Mouse (Mus musculus): ENCODE measurements around the gene Cfap61. TPM values are rescaled to one million over a fixed set of nuclear protein-coding genes. Genes with fewer than 3 reads are reported as not detected.

Cfap61 gene
- total RNA-seq, 2 experiments from 2014 or later, result 2.5 to 4.7 TPM

DNA sequence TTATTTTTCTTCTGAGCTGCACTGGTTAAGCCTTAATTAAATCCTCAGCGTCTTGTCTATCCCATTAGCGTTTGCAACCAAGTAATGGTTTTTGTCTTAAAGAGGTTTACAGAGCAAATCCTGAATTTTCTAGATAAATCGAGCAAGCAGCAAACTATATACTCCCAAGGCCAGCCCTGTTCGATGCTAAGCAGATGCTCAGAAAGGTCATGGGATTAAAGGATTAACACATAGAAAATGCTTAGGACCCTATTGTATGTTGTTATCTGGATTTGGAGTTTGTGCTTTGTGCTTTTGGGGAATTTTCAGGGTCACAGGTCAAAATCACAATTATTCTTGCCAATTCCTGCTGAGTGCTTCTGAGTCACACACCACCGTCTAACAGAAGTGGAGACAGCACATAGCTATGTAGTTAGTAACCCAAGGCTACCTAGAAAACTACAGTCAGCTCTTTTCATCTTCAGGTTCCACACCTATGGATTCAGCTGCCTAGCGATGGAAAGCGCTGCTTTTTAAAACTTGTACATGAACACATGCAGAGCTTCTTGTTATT is 13.9 kb downstream of the Cfap61 start:
- no peak for DNase-seq (ENCODE audit: low spot score in 2 of 2)

DNA sequence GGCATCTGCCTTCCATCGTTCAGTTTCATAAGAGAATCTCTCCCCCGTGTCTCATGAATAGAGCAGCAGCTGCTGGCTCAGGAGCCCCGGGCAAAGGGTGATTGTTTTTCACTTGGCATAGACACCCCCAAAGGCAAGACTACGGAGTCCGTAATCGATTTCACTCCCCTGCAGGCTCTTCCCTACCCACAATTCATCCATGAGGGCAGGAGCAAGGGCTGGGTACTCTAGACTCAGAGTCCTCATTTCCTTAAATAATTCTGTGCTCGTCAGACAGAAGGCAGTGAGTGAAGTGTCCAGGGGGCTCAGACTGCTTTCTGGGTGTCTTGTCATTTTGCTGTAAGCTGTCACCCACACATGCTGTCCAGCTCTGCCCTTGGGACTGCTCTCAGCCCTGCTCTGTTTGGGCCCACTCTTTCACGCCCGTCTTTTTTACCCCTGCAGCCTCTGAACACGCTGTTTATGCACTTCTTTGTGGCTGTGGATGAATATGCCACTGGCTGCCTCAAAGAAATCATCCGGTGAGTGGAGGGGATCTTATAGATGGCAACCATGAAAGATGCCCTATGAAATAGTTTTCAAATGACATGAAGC is 15.0 kb downstream of the Cfap61 start:
- DNase-seq (ENCODE audit: low spot score in 2 of 2), result no peak

DNA sequence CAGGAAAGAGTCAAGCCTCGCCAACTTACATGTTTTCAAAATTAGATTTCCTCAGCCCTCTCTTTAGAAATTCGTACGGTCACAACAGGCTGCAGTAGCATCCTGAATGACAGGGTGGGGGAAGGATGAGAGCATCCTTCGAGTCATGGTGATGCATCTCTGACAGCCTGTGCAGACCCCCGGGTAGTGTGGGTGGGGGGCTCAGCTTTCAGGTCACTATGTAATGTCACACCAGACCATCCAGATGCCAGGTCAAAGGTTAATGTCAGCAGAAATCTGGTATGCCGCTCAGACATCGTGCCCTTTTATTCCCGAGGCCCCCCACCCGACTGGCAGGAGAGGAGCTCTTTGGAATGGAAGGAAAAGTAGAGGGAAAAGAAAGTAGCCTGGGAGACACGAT is 15.7 kb downstream of the Cfap61 start:
- DNase-seq (ENCODE audit: low spot score in 2 of 2), result no peak

DNA sequence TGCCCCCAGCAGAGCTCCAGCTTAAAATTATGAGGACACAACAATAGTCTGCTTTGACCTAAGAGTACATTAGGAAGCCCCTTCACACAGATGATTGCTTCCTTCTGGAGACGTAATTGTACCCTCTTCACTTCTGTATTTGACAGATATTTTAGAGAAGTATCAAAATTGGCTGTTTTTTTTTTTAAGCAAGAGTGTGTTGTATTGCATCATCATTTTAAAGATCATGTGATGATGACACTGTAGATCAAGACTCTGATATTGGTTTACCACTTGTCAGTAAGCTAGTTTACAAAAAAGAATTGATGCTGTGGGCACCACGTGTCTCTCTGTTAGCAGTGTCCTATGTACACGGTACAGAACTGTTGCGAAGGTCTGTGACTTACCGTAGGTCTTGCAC is 18.1 kb downstream of the Cfap61 start:
- DNase-seq (ENCODE audit: low spot score in 2 of 2), result no peak

DNA sequence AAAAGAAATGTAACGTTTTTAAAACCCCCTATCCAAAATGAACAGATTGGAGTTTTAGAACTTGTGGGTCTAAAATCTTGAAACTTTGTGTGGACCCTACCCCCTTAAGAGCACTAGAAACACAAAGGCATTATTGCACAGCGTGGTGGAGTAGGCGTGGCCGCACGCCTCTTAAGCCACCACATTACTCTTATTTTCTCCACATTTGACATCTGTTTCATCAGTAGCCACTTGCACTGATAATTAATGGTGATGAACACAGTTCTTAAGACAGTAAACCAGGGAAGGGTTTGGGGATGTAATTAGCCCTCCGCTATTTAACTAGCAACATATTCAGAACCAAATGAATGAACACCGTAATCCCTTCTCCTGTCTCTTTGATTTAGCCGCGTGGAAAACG is 21.3 kb downstream of the Cfap61 start:
- DNase-seq (ENCODE audit: low spot score in 2 of 2), result no peak

DNA sequence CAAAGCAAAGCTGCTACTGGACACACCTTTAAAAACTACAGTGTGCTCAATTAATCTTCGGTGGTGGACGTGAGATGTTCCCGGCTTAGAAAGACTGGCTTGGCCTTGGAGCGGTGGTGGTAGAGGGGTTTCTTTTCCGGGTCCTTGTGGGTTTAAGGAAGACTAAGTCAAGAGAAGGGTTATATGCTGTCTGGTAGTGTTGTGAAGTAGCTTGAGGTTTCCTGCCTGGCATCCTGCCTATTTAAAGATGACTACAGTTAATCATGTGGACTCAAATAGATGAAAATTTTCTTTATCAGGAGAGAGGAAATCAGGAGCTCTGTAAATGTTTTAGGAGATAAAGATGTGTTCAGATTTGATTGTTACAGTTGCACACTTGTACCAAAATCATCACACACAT is 21.7 kb downstream of the Cfap61 start:
- no peak for DNase-seq (ENCODE audit: low spot score in 2 of 2)

DNA sequence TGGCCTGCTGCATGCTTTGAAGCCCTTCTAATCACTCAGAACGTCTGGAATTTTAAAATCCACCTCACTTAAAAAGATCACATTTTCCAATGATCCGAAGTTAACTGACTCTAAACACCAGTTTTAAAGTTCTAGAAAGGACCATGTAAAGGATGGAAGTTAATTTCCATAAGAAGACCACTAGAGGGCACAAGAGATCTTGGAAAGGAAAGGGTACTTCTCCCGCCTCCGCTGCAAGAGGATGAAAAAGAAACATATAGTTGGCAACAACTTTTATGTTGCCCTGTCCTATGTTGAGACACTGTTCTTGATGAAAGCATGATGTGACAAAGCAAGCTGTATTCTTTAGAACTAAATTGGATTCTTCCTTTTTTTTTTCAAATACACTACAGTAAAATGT is 22.9 kb downstream of the Cfap61 start:
- peak in 1 of 2 experiments; percentile 53 for DNase-seq (ENCODE audit: low spot score in 2 of 2)

DNA sequence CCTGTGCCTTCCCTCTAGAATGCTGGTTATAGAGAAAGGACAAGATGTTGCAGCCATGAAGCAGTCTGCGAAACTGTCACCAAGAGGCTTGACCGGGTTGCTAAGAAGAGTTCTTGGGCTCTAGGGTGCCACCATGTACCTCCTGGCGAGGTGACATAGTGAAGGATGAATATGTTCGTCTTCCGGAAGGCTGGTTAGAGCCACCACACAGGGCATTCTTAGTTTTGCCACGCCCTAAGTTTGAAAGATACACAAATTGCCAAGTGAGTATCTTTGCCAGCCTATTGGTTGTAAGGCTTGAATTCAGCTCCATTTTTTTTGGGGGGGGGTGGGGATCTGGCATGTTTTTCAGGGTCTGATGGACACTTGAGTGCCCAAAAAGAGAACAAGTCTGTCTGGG is 23.5 kb downstream of the Cfap61 start:
- DNase-seq (ENCODE audit: low spot score in 2 of 2), result no peak

DNA sequence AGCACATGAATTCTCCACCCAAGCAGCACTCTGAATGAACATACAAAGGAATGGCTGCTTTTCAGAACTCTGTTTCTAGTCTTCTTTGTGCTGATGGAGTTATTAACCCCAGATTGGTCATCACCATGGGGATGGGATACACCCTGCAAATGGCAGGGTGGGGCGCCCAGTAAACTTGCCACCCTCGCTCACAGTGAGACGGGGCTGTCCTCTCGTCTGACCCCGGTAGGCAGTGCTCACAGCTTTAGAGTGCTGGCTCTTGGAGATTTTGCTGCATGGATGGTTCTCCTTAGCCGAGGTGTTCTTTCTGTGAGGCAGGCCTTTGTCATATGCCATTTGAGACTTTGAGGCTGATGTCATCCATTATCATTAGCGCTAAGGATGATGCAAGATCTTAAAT is 24.0 kb downstream of the Cfap61 start:
- DNase-seq (ENCODE audit: low spot score in 2 of 2), result no peak

DNA sequence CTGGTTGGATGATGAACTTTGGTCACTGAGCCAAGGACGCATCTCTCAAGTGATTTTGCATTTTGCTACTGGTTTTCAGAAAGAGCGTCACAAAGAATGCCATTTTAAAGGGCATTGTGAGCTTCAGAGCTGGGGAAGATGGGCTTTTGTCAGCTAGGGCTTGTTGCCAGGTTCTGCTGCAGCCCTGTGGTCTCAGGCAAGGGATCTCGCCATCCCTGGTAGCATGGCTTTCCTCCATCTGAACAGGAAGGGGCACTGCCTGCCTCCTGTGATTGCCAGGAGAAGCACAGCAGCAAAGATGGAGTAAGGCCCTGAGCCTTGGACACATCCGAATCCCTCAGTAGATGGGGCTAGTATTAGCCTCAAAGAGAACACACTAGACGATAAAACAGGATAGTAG is 27.3 kb downstream of the Cfap61 start:
- no peak for DNase-seq (ENCODE audit: low spot score in 2 of 2)

DNA sequence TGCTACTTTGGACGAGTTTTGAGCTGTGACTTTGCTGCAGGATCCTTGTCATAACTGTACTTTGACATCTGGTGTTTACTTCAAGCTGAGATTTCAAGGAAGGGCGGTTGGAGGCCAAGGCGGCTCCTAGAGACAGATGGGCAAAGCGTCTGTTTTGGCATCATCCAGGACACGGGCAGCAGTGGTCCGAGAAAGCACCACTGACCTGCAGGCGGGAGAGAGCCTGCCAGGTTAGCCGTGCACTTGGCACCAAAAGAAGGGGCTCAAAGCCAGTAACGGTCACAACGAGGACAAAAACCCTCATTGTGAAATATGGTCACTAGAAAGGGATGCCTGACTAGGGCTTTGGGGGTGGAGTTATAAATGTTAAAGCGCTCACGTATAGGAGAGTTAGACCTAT is 36.2 kb downstream of the Cfap61 start:
- DNase-seq (ENCODE audit: low spot score in 2 of 2), result no peak

DNA sequence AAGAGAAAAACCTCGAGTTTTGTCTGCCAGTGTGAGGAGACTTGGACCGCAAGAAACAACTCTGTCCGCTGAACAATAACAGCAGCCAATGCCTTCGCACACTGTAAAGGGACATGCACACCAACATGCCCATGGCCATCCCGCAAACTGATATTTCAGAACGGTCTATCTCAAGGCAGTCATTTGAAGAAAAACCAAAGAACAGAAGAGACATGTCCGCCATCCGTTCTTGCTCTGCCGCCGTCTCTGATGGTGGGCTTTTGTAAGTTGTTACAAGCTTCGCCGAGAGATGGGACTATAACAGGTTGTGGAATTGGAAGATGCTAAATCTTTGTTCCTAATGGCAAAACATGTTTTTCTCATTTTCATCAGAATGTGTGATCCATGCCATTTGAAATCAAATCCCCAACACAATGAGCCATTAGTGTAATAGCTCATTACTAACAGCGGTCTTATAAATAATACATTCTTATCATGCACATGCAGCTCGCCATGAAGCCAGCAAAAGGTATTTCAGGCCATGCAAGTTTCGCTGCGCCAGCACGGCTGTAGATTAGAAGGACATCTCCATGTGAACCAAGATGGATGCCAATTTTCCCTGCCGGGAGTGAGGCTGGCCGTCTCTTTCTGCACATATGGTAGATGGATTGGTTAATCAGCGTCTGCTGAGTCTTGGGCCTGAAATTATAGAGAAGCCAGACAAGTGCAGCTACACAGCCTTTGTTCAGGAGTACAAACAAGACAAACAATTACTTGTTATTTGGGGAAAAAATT is 36.8 kb downstream of the Cfap61 start:
- peak; percentile 44 to 82 for DNase-seq (ENCODE audit: low spot score in 2 of 2)

DNA sequence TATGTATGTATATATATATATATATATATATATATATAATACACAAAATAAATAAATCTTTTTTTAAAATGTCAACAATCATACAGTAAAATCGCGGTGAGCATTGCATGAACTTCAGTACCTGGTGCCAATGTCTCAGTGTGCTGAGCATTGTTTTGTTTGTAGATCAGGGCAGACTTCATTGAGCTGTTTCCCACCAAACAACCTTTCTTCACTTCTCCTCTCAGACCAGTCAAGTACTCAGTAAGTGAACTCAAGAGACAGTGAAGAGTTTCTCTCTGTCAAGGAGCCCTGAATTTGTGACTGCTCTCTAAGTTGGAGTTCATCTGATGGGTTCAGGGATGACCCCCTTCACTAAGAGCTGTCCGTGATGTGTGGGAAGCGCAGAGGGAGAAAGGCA is 38.0 kb downstream of the Cfap61 start:
- DNase-seq (ENCODE audit: low spot score in 2 of 2), result no peak

DNA sequence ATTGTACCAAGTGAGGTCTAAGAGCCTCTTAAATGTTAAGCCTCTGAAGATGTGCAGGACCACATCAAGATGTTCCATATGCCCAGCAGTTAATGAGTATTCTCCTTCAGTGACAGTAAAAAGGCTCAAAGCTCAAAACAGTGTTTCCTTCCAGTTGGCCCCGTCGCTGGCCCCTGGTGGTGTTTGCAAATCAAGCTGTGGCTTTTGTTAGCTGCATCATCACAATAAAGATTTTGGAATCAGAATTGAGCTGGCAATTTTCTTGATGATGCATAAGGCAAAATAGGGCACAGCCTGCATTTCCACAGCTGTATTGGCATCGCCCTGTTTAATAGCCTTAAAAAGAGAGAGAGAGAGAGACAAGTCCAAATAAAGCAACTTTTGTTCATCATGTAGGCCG is 45.0 kb downstream of the Cfap61 start:
- DNase-seq (ENCODE audit: low spot score in 2 of 2), result no peak

DNA sequence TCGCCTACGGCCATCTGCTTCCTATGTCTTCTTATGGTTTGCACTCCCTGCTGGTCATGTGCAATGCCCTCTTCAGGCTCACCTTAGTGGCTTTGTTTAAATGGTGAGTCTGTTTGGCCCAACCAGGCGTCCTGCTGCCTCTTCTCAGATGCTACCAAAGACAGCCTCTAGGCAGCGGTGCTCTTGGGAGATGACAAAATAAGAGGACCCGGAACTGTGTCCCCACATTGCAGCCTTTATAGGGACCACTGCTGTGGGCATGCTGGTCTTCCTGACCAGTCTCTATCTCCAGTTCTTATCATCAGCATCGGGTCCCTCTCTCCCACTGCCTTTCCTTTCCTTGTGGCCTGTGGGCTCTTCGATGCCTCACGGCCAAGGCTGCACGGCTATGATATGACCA is 46.3 kb downstream of the Cfap61 start:
- no peak for DNase-seq (ENCODE audit: low spot score in 2 of 2)

DNA sequence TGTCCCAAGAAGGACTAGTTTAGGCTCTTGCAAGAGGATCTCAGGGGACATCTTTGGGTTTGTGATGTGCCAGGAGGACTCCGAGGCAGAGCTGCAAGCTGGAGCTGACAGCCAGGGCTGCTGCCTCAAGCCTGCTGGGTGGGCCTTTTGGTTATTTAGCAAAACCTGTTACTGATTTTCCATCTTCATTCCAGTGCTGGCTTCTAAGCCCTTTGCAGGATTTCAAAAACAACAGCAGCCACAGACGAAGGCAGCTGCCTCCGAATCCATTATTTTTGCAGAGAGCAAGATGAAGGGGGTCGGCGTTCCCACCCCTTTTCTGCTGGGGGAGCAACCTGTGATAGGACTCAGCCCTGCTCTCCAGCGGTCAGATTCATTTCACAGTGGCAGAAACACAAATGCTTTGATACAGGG is 47.1 kb downstream of the Cfap61 start:
- DNase-seq (ENCODE audit: low spot score in 2 of 2), result no peak

DNA sequence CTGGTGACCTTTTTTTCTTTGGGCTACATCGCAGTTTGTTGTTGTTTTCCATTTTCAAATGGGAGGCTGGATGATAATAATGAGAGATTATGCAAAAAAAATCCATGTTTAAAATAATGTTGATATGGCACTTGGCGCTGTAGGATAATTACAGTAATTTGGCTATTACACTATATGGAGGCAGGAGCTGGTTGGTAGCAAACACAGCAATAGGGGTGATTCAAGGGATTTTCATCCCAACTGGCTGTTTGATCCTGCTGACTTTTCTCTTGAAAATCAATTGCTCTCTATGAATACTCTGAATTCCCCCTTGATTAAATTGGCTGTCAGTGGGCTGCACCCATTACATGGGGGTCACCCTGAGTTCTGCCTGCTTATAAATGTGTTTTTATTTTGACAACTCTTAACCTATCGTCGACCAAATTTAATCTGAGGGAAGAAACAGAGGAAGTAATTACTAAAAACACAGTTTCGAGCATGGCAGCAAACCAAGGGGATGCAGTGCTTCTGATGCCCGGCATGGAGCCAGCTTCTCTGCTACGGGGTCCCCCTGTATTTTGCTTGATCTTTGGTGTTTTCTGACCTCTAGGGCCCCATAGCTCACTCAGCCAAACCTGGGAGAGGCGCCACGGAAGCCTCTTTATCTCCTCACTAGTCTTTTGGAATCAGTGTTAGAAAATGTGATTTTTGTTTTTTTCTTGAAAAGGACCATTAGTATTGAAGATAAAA is 47.9 kb downstream of the Cfap61 start:
- no peak for DNase-seq (ENCODE audit: low spot score in 2 of 2)

DNA sequence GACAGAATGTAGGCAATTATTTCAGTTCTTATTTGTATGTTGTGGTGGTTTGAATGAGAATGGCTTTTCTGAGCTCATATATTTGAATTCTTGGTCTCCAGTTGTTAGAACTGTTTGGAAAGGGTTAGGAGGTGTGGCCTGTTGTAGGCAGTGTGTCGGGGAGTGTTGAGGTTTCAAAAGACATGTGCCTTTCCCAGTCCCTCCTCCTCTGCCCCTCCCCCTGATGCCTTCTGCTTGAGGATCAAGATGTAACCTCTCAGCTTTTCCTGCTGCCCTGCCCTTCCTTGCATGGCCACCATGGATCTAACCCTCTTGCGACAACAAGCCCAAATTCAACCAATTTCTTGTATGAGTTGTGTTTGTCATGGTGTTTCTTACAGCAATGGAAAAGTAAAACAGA is 53.2 kb downstream of the Cfap61 start:
- no peak for DNase-seq (ENCODE audit: low spot score in 2 of 2)

DNA sequence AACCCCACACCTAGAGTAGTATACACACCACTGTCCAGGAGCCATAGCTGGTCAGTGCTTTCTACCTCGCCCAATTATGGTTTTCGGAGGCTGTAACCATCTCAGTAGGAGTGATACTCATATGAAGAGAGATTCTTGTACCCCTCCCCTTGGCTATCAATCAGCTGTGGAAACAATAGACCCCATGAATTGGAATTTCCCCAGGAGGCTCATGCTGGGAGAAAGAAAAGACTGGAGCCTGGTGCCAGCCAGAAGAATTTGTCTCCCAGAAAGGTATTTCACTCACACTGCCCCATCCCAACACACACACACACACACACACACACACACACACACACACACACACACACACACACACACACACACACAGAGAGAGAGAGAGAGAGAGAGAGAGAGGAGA is 55.9 kb downstream of the Cfap61 start:
- DNase-seq (ENCODE audit: low spot score in 2 of 2), result no peak

DNA sequence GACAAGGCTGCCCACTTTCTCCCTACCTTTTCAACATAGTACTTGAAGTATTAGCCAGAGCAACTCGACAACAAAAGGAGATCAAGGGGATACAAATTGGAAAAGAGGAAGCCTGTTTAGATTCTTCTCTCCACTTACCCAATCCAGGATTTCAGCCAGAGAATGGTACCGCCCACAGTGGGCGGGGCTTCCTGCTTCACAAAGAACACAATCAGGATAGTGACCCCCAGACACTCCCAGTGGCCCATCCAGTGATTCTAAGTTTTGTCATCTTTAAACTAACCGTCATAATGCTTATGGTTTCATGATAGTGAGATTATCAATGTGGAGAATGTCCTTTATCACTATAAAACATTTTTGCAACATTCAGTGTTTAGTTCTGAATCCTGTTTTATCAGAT is 61.9 kb downstream of the Cfap61 start:
- no peak for DNase-seq (ENCODE audit: low spot score in 2 of 2)

DNA sequence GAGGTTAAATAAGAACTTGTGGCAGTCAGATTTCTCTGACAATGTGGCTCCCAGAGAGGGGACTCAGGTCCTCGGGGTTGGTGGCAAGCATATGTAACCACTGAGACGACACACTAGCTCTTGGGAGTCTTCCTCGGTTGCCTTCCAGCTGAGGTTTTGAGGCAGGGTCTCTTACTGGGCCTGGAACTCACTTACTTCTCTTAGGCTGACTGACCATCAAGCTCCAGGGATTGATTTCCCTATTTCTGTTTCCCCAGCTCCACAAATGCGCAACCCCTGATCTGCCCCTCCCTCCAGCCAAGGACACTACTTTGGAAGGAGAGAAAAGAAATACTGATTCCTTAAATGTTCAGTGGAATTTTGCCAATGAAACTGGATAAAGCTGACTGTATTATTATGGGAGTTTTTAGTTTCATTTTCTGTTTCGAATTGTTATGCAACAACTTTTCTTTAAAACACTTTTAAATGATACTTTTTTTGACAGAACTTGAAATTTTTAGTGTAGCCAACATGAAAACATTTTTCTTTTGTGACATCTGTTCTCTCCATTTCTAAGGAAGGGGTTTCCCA is 63.5 kb downstream of the Cfap61 start:
- no peak for DNase-seq (ENCODE audit: low spot score in 2 of 2)

DNA sequence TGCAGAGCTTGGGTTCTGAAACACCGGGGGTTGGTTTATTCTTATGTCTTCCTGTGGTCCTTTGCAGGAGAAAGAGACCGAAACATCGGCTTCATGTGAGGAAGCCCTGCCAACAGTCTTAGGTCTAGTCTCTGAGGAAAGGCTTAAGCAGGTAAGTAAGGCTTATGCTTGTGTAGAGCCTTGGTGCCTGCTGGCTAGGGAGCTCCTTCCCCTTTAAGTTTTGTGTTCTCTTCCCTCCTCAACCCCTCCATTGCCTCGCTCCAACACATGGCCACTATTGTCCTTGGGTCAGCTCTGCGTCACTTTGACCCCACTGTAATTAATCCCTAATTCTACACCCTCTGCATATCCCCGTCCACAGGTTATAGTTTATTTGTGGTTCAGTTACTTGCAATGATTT is 74.2 kb downstream of the Cfap61 start:
- DNase-seq (ENCODE audit: low spot score in 2 of 2), result no peak
